Mouse (Mus musculus): ENCODE data around the gene Enpp3.
"Not testable (repeated sequence)": the region's sequence is repeated elsewhere in the genome, so short reads cannot be mapped to it uniquely, and the experiment has no call there.

The Enpp3 gene

GRCm38 (mm10) chr10:24822842-24823241 is 19.8 kb downstream of the Enpp3 start:
- no peak for DNase-seq

- DNase-seq, result no peak
These were observed 20.5 kb downstream of the Enpp3 start for GRCm38 (mm10) chr10:24821990-24822676.

- no peak for DNase-seq
These were observed 23.1 kb downstream of the Enpp3 start for GRCm38 (mm10) chr10:24819526-24819925.

- DNase-seq, result peak; percentile 20 to 52
These were observed 32.0 kb downstream of the Enpp3 start for GRCm38 (mm10) chr10:24810639-24811038.

- no peak for DNase-seq
These were observed 35.9 kb downstream of the Enpp3 start for GRCm38 (mm10) chr10:24806756-24807155.

- DNase-seq, result no peak
These were observed 36.7 kb downstream of the Enpp3 start for GRCm38 (mm10) chr10:24805876-24806275.

- DNase-seq, result no peak
These were observed 37.5 kb downstream of the Enpp3 start for GRCm38 (mm10) chr10:24805173-24805572.

GRCm38 (mm10) chr10:24802742-24803244 is 39.8 kb downstream of the Enpp3 start:
- DNase-seq, result not testable (repeated sequence)

- no peak for DNase-seq
These were observed 40.8 kb downstream of the Enpp3 start for GRCm38 (mm10) chr10:24801796-24802195.

- DNase-seq, result peak; percentile 77 to 89
These were observed 45.4 kb downstream of the Enpp3 start for GRCm38 (mm10) chr10:24797246-24797645.

GRCm38 (mm10) chr10:24792756-24793155 is 49.9 kb downstream of the Enpp3 start:
- DNase-seq, result no peak

GRCm38 (mm10) chr10:24789747-24790545 is 52.7 kb downstream of the Enpp3 start:
- DNase-seq, result peak; percentile 69 to 79

- DNase-seq, result no peak
These were observed 57.3 kb downstream of the Enpp3 start for GRCm38 (mm10) chr10:24785345-24785744.

GRCm38 (mm10) chr10:24784624-24785276 is 57.9 kb downstream of the Enpp3 start:
- no peak for DNase-seq

GRCm38 (mm10) chr10:24783946-24784345 is 58.7 kb downstream of the Enpp3 start:
- no peak for DNase-seq

- no peak for DNase-seq
These were observed 64.0 kb downstream of the Enpp3 start for GRCm38 (mm10) chr10:24778643-24779020.

- DNase-seq, result peak; percentile 61 to 71
These were observed 64.5 kb downstream of the Enpp3 start for GRCm38 (mm10) chr10:24777916-24778642.

GRCm38 (mm10) chr10:24769496-24769895 is 73.1 kb downstream of the Enpp3 start:
- DNase-seq, result no peak

GRCm38 (mm10) chr10:24767695-24768094 is 74.9 kb downstream of the Enpp3 start:
- no peak for DNase-seq

- no peak for DNase-seq
These were observed 76.6 kb downstream of the Enpp3 start for GRCm38 (mm10) chr10:24766061-24766460.

GRCm38 (mm10) chr10:24765151-24765755 is 77.4 kb downstream of the Enpp3 start:
- DNase-seq, result no peak

GRCm38 (mm10) chr10:24764640-24765039 is 78.0 kb downstream of the Enpp3 start:
- no peak for DNase-seq
